Mouse (Mus musculus) midbrain, postnatal 0 days (tissue): ENCODE measurements around the gene Tlk2. TPM values are rescaled to one million over a fixed set of nuclear protein-coding genes. Genes with fewer than 3 reads are reported as not detected.

Experiments used
- ATAC-seq: fragments of 200-750 bp; cut with Nextera tagmentation; 2 replicates; pipeline ENCODE4 v1.8.0; 2017; ENCODE audit warnings: moderate number of reproducible peaks, mild to moderate bottlenecking, moderate TSS enrichment, moderate library complexity; ENCODE audit not compliant: low FRiP score
- DNase-seq: peaks from one replicate; pipeline ENCODE4 v3.0.0-alpha.2; 2015; ENCODE audit warnings: low spot score
- H3K27ac ChIP-seq: fragments of 300-500 bp; sonication (generic); 2 replicates; pipeline ENCODE4 v1.5.1; 2014; ENCODE audit warnings: low read depth, mild to moderate bottlenecking, low read length, mixed read lengths
- H3K27me3 ChIP-seq: fragments of 300-500 bp; sonication (generic); 2 replicates; pipeline ENCODE4 v1.6.1; 2014; ENCODE audit warnings: low read length, control low read depth, mixed read lengths; ENCODE audit not compliant: insufficient read depth
- H3K36me3 ChIP-seq: fragments of 300-500 bp; sonication (generic); 2 replicates; pipeline ENCODE4 v1.6.1; 2014; ENCODE audit warnings: low read length, control low read depth, mixed read lengths; ENCODE audit not compliant: insufficient read depth
- H3K4me1 ChIP-seq: fragments of 300-500 bp; sonication (generic); 2 replicates; pipeline ENCODE4 v1.6.1; 2014; ENCODE audit warnings: mild to moderate bottlenecking, control low read depth, antibody characterized with exemption, low read length, mixed read lengths; ENCODE audit not compliant: insufficient read depth
- H3K4me2 ChIP-seq: fragments of 300-500 bp; sonication (generic); 2 replicates; pipeline ENCODE4 v1.6.1; 2014; ENCODE audit warnings: low read depth, mild to moderate bottlenecking, low read length, mixed read lengths; ENCODE audit not compliant: poor library complexity, severe bottlenecking
- H3K4me3 ChIP-seq: fragments of 300-500 bp; sonication (generic); 2 replicates; pipeline ENCODE4 v1.5.1; 2014; ENCODE audit warnings: low read depth, mild to moderate bottlenecking, low read length, moderate library complexity
- H3K9ac ChIP-seq: fragments of 300-500 bp; sonication (generic); replicated peaks from 2 replicates; pipeline ENCODE4 v1.6.1; 2014; ENCODE audit warnings: mild to moderate bottlenecking, low read length, moderate library complexity, mixed read lengths; ENCODE audit not compliant: poor library complexity, severe bottlenecking
- H3K9me3 ChIP-seq: fragments of 300-500 bp; sonication (generic); 2 replicates; pipeline ENCODE4 v1.6.1; 2016; ENCODE audit warnings: low read length, control low read depth
- CTCF ChIP-seq: IDR thresholded peaks from 2 replicates; pipeline ENCODE4 v1.5.1; 2016; ENCODE audit warnings: antibody characterized with exemption, mild to moderate bottlenecking
- WGBS: fragments of 180-500 bp; shearing (Covaris S2); extraction: QIAGEN DNeasy Blood & Tissue Kit; methylation state at CpG from one replicate; pipeline ENCODE4 v1.1.7; 2014; 5-methylcytosine and 5-hydroxymethylcytosine counted together
- polyA plus RNA-seq: library from polyadenylated mRNA; unstranded; fragments of >200 nt; fragmentation: Nextera tagmentation; extraction: Ambion mirVana; gene quantifications from 2 replicates; pipeline ENCODE4 v1.2.1, GENCODE M21; 2015
- total RNA-seq: library from RNA; depleted of rRNA; stranded (reverse); fragments of >200 nt; gene quantifications from 2 replicates; pipeline ENCODE4 v1.2.3, GENCODE M21; 2014; rRNA removed

Gene Tlk2
- total and polyA plus RNA-seq, 2 experiments from 2014 or later, result 15.3 to 66.5 TPM

- no peak for ATAC-seq
- 90% methylated on average over 5 of the region's 5 CpGs for WGBS
Measured at GRCm38 (mm10) chr11:105323530-105323929, 144.9 kb downstream of the Tlk2 start.

DNA sequence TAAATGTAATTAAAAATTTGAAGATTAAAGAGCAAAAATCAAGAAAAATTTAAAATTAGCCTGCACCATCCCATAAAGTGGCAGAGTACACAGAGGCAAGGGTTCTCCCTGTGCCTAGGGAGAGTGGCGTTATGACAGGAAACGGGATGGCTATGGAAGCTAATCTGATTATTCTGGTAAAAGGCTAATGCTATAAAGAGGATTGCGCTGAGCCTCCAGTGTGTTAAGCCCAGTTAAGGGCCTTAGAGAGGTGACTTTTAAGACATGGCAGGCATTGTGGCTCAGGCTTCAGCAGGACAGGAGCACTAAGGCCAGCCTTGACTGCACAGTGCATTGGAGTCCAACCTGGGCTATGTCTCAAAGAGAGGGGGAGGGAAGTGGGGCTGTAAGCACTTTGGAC is 148.5 kb downstream of the Tlk2 start:
- H3K36me3 ChIP-seq, result no peaks in the 10 kb centered on the region
- H3K27me3 ChIP-seq, result no peaks in the 10 kb centered on the region
- no peak overlapping the region for H3K27ac ChIP-seq
- no peaks in the 10 kb centered on the region for H3K9me3 ChIP-seq
- no peak overlapping the region for H3K4me2 ChIP-seq
- no peaks in the 10 kb centered on the region for H3K4me1 ChIP-seq
- DNase-seq, result no peak
- TF ChIP-seq CTCF, result no peak
- ATAC-seq, result no peak
- H3K4me3 ChIP-seq, result no peak overlapping the region
- 28% methylated on average over 3 of the region's 3 CpGs for WGBS
- no peak overlapping the region for H3K9ac ChIP-seq

More at GRCm38 (mm10) chr11:105323530-105323929, 144.9 kb downstream of the Tlk2 start:
- Histone ChIP-seq H3K9ac (no peak overlapping the region), H3K27me3 (no peaks in the 10 kb centered on the region), H3K4me2 (no peak overlapping the region), H3K27ac (no peak overlapping the region), H3K9me3 (no peaks in the 10 kb centered on the region), H3K4me1 (no peaks in the 10 kb centered on the region), H3K4me3 (no peak overlapping the region), H3K36me3 (no peaks in the 10 kb centered on the region)
- TF ChIP-seq CTCF, result no peak
- no peak for DNase-seq

GRCm38 (mm10) chr11:105329962-105330361 is 151.4 kb downstream of the Tlk2 start:
- no peak for TF ChIP-seq CTCF
- no peak overlapping the region for H3K9ac ChIP-seq
- H3K27me3 ChIP-seq, result no peaks in the 10 kb centered on the region
- no peak overlapping the region for H3K4me2 ChIP-seq
- H3K27ac ChIP-seq, result no peak overlapping the region
- DNase-seq (no peak), ATAC-seq (no peak)
- H3K36me3 ChIP-seq, result no peaks in the 10 kb centered on the region
- H3K9me3 ChIP-seq, result no peaks in the 10 kb centered on the region
- 76% methylated on average over 9 of the region's 9 CpGs for WGBS
- H3K4me3 ChIP-seq, result no peak overlapping the region
- no peaks in the 10 kb centered on the region for H3K4me1 ChIP-seq

GRCm38 (mm10) chr11:105331129-105331528 is 152.5 kb downstream of the Tlk2 start:
- H3K36me3 ChIP-seq, result no peaks in the 10 kb centered on the region
- no peak for TF ChIP-seq CTCF
- H3K9ac ChIP-seq, result no peak overlapping the region
- no peaks in the 10 kb centered on the region for H3K9me3 ChIP-seq
- ATAC-seq (no peak), DNase-seq (no peak)
- H3K4me2 ChIP-seq, result no peak overlapping the region
- no peak overlapping the region for H3K27ac ChIP-seq
- H3K4me1 ChIP-seq, result no peaks in the 10 kb centered on the region
- H3K4me3 ChIP-seq, result no peak overlapping the region
- WGBS, result 90% methylated on average over 3 of the region's 3 CpGs
- H3K27me3 ChIP-seq, result no peaks in the 10 kb centered on the region

- peak; percentile 13; the same call in 1 of the 2 replicates for TF ChIP-seq CTCF
- Histone ChIP-seq H3K27me3 (no peaks in the 10 kb centered on the region), H3K4me2 (no peak overlapping the region), H3K9ac (0 out of 2 replicates have a peak overlapping the region, but pooled peaks have one; percentile 19), H3K36me3 (no peaks in the 10 kb centered on the region), H3K9me3 (no peaks in the 10 kb centered on the region), H3K4me3 (no peak overlapping the region), H3K4me1 (no peaks in the 10 kb centered on the region), H3K27ac (no peak overlapping the region)
- ATAC-seq, result no peak
- DNase-seq, result no peak
- WGBS, result 50% methylated on average over 10 of the region's 10 CpGs
Measured at GRCm38 (mm10) chr11:105331732-105332131, 153.1 kb downstream of the Tlk2 start.

DNA sequence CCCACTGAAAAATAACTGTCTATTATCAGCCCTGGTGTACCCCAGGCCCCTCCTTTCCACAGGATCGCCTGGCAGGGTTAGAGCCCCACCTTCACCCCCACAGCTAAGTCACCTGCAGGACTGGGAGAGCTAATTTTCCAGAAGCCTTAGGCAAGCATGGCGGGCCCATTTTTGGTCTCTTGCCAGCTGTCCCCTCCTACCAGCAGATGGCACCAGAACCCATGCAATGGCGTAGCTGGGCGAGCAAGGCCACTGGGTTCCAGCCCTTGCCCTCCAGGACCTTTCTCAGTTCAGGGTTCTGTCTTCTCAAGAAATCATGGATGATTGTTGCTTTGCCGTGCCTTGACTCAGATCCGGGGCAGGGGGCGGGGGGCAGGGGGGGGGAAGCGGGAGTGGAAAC is 153.9 kb downstream of the Tlk2 start:
- no peaks in the 10 kb centered on the region for H3K36me3 ChIP-seq
- peak; percentile 36; the same call in 1 of the 2 replicates for ATAC-seq
- H3K4me3 ChIP-seq, result no peak overlapping the region

More for the DNA sequence above, 153.9 kb downstream of the Tlk2 start:
- no peaks in the 10 kb centered on the region for H3K9me3 ChIP-seq
- peak; percentile 86 for TF ChIP-seq CTCF
- H3K4me2 ChIP-seq, result no peak overlapping the region
- no peaks in the 10 kb centered on the region for H3K4me1 ChIP-seq
- 63% methylated on average over 8 of the region's 8 CpGs for WGBS
- no peaks in the 10 kb centered on the region for H3K27me3 ChIP-seq
- no peak overlapping the region for H3K27ac ChIP-seq
- peak; percentile 83 for DNase-seq
- no peak overlapping the region for H3K9ac ChIP-seq

Other genes with a start within 250 kb of the Tlk2 start
- gene Efcab3, start 115.2 kb upstream of the Tlk2 start, total RNA-seq, result not detected in 2 replicates
- gene Efcab3, start 115.2 kb upstream of the Tlk2 start, polyA plus RNA-seq, result 0.28 TPM in 1 of 2 replicates, not detected in the other
- 25.2 and 28.0 TPM in 2 replicates for gene Mettl2, start 52.4 kb upstream of the Tlk2 start, total RNA-seq
- 30.0 and 35.6 TPM in 2 replicates for gene Mettl2, start 52.4 kb upstream of the Tlk2 start, polyA plus RNA-seq
- not detected in 2 replicates for gene Gm10842, start 31.9 kb upstream of the Tlk2 start, total RNA-seq
- not detected in 2 replicates for gene Gm10842, start 31.9 kb upstream of the Tlk2 start, polyA plus RNA-seq
- gene Mrc2, start 113.8 kb downstream of the Tlk2 start, total RNA-seq, result 16.8 and 20.5 TPM in 2 replicates
- gene Mrc2, start 113.8 kb downstream of the Tlk2 start, polyA plus RNA-seq, result 3.4 TPM in 2 replicates